Mouse (Mus musculus): Measurements from ENCODE around the gene Anapc11. TPM values are rescaled to one million over a fixed set of nuclear protein-coding genes. Genes with fewer than 3 reads are reported as not detected.
"Not testable (repeated sequence)": the region's sequence is repeated elsewhere in the genome, so short reads cannot be mapped to it uniquely, and the experiment has no call there.

Anapc11 gene
- 158 and 179 TPM in 2 replicates for polyA plus RNA-seq (2015; fragmentation: Nextera tagmentation; extraction: Ambion mirVana)

DNA sequence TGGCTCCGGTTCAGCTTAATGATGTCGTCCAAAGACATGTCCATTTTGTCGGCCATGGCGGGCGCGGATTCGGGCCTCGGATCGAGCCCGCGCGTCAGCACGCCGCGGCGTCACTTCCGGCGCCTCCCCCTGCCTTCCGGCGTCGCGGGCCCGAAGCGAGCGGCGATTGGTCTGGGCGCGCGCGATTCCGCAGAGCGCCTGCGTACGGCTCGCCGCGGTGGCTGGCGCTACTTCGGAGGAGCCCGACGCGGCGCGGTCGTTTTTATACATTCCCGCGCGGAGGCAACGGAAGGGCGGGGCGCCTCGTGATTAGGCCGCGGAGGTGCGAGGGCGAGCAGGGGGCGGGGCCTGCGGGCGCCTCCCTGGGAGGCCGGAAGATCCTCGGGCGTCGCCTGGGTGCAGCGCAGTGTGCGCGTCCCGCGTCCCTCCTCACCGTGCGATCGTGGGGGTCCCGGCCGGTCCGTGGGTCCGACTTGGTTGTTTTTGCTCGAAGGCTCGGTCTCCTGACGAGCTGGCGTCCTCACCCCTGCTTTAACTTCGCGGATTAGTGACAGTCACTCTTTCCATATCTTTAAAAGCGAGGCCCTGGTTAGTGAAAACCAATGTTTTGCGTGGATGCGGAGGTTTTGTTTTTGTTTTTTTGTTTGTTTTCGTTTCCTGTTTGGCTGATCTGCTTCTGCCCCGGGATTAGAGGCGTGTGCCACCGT, at the start of gene Anapc11, which contains the start of gene Alyref:
Gene Anapc11 (plus strand): TSS at position 139 of the 707 bp plus-strand sequence.
Gene Alyref (minus strand): TSS at position 83 of the 707 bp plus-strand sequence.
- peak; percentile 99 for DNase-seq (ENCODE audit: low spot score)

- DNase-seq (ENCODE audit: low spot score), result no peak
Observed at GRCm38 (mm10) chr11:120548786-120549167, 49.4 kb upstream of the Anapc11 start.

- DNase-seq (ENCODE audit: low spot score), result peak; percentile 93
Observed at GRCm38 (mm10) chr11:120549168-120549945, 48.9 kb upstream of the Anapc11 start, which contains the start of gene Mcrip1. Gene Mcrip1, minus strand, starts transcription at chr11:120549727.

- no peak for DNase-seq (ENCODE audit: low spot score)
Observed at GRCm38 (mm10) chr11:120549986-120550809, 48.0 kb upstream of the Anapc11 start.

- DNase-seq (ENCODE audit: low spot score), result no peak
Observed at GRCm38 (mm10) chr11:120550810-120551440, 47.3 kb upstream of the Anapc11 start, which contains the start of gene Ppp1r27. Gene Ppp1r27, minus strand, starts transcription at chr11:120551132.

DNA sequence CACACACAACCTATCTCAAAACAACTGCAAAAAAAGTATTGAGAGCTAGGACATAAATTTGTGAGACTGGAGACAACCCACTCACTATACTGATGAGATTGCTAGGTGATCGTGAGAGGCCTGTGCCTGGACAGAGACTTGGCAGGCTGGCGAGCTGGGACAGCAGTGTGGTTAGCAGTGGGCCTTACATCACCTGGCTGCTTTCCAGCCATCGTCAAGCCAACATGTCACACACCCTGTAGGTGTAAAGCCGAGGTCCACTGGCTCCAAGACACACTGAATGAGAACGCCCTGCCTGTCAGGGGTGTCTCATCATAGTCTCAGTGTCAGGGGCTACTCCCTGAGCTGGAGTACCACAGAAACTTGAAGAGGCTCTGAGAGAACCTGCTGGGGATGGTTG, 45.5 kb upstream of the Anapc11 start:
- DNase-seq (ENCODE audit: low spot score), result no peak

GRCm38 (mm10) chr11:120554834-120555233, 43.4 kb upstream of the Anapc11 start:
- no peak for DNase-seq (ENCODE audit: low spot score)

GRCm38 (mm10) chr11:120555260-120555659, 43.0 kb upstream of the Anapc11 start:
- no peak for DNase-seq (ENCODE audit: low spot score)

- DNase-seq (ENCODE audit: low spot score), result not testable (repeated sequence)
Observed at GRCm38 (mm10) chr11:120558843-120559242, 39.4 kb upstream of the Anapc11 start.

GRCm38 (mm10) chr11:120560952-120561728, 37.1 kb upstream of the Anapc11 start:
- no peak for DNase-seq (ENCODE audit: low spot score)

DNA sequence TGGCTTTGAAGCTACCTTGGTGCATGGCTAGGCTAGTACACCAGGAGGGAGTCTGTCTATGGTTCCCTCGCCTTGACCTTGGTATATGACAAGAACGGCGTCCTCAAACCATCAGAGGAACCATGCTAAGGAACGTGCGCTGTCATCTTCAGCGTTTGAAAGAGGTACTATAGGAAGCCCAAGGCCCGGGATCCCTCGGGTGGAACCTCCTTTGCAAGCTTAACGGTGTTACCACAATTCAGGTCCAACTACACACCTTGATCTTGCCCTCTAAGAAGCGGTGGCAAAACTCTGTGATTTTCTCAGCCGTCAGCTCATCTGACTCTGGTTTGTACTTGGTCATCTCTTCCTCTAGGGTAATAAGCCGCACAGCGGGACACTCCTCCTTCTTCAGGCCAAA, 35.3 kb upstream of the Anapc11 start:
- DNase-seq (ENCODE audit: low spot score), result no peak

DNA sequence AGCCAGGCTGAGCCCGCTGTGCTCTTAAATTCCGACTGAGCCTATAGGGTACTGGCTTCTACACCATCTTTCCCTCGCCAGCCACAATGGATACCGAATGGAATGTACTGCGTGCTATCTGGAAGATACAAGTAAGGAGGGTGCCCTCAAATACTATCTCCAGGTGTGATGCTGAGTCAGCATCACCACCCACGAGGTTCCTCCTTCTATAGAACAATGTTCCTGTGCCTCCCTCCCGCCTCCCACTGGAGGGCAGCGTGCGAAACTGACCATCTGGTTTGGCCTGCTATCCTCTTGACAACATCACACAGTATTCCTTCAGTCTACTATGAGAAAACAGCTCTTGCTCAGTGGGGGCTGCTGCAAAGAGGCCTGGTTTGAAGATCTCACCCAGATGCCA, 33.1 kb upstream of the Anapc11 start:
- no peak for DNase-seq (ENCODE audit: low spot score)

GRCm38 (mm10) chr11:120568324-120568723, 29.9 kb upstream of the Anapc11 start:
- no peak for DNase-seq (ENCODE audit: low spot score)

- DNase-seq (ENCODE audit: low spot score), result no peak
Observed at GRCm38 (mm10) chr11:120571122-120571521, 27.1 kb upstream of the Anapc11 start.

GRCm38 (mm10) chr11:120571754-120572416, 26.3 kb upstream of the Anapc11 start:
- no peak for DNase-seq (ENCODE audit: low spot score)

- no peak for DNase-seq (ENCODE audit: low spot score)
Observed at GRCm38 (mm10) chr11:120572417-120572751, 25.8 kb upstream of the Anapc11 start.

DNA sequence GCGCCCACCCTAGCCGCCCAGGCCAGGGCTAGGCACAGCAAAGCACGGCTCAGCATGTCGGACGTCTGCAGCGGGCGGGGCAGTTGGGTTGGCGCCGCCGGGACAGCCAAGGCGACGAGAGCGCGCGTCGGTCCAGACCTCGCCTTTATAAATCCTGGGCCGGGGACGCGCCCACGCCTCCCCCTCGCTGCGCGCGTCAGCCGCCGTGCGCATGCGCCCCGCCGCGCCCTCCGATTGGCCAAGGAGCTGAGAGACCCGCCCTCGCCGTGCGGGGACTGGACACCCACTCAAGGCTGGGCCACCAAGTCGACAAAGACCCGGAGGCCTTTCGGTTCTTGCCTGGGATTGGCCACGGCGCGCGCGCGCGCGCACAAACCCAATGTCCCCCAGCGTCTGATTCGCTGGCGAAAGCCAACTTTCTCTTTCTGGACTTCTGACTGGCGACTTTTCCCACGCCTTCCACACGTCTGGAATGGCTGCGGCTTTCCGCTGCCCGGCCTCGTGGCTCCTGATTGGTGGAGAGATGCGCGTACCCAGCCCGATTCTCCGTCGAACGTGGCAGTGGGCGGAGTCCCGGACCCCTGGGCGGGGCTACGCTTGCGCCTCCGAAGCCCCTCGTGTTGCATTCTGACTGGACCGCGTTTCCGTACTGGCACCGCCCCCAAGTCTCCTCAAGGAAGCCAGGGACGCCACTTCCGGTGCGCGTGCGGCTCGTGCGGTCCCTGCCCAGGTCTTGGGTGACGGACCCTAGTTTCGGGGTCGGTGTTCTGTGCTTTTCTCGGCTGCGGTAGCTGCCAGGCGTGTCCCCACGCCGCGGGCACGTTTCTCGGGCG, 25.3 kb upstream of the Anapc11 start, which contains the start of gene P4hb:
Gene P4hb (minus strand): TSS at position 502 of the 833 bp plus-strand sequence.
- DNase-seq (ENCODE audit: low spot score), result peak; percentile 99

DNA sequence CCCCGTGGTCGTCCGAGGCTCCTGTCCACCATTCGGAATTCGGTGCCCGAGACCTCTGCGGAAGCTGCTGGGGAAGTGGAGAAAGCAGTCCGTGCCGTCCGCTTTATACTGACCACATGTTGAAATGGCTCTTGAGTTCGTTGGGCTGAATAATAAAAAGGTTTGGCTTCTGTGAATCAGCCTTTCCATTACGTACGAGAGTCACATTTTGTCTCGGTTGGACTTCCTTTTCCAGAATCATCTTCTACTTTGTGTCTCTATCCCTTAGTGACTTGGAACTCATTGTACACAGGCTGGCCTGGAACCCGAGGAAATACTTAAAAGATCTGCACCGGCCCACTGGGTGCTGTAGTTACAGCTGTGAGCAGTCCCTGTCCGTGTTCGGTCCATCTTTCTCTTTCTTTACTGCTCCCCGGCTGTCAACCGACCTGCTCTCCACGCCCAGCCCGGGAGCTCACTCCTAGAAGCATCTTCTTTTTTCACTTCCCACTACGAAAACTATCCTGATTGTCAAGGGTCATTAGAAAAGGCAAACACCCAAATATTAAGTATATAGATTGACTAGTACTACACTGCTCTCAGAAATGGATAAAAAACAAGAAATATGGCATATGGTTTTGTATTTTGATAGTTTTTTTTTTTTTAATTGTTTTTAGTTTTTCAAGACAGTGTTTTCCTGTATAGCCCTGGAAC, 24.5 kb upstream of the Anapc11 start:
- no peak for DNase-seq (ENCODE audit: low spot score)
